Mouse (Mus musculus) CD4-positive, CD25-positive, alpha-beta regulatory T cell, adult 4 months (primary cell): ENCODE measurements around the gene Phxr2. TPM values are rescaled to one million over a fixed set of nuclear protein-coding genes. Genes with fewer than 3 reads are reported as not detected.
A peak's percentile ranks its signal among the peaks of the same experiment; 100 is the strongest.

Source experiments
- ATAC-seq: one replicate; pipeline ENCODE4 v1.8.0; 2017
- polyA plus RNA-seq, 2 experiments: library from polyadenylated mRNA; unstranded; fragments of 100-300 nt; shearing (Covaris generic); gene quantifications; one replicate each; pipeline ENCODE4 v1.2.1; 2017

Phxr2 gene
- polyA plus RNA-seq, 2 experiments from 2014 or later, result 0.47 TPM; not detected in 1

GRCm38 (mm10) chr10:99132595-99133272 is 6.6 kb upstream of the Phxr2 start:
- ATAC-seq, result no peak

DNA sequence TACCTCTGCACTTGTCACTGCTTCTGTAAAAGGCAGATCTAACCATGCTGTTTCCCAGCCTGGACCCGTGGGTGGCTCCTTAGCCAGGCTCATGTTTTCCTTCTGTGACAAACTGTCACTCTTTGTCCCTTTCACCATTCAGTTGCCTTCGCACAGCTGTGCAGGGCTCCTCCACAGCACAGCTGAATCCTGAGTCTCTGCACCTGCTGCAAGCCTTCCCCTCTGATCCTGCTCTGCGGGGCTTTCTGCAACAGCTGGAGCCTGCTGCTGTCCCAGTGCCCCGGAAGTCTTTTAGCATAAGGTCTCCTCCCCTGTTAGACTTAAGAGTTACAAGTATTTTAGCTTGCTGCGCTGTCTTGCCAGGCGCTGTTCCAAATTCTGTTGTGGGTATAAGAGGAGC is 6.1 kb upstream of the Phxr2 start:
- ATAC-seq, result peak; percentile 45

GRCm38 (mm10) chr10:99131298-99131697 is 5.2 kb upstream of the Phxr2 start:
- ATAC-seq, result no peak

DNA sequence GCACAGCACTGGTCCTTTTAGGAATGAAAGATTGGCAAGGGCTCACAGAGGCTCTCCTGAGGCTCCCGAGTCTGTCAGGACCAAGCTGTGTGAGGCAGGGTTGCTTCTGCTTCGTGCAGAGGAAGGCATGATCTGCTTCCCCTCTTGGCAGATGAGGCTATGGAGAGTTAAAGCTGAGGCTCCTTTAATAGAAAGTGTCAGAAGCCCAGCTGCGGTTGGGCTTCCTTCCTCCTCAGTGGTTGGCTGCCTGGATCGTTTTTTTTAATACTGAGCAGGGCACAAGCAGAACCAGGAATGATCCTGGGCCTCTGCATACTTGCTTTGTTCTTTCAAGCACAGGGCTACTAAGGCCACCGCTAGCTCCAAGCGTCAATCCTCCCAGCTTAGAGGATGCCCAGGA is 4.5 kb upstream of the Phxr2 start:
- no peak for ATAC-seq

- peak; percentile 61 for ATAC-seq
Measured at GRCm38 (mm10) chr10:99127691-99128261, 1.7 kb upstream of the Phxr2 start.

DNA sequence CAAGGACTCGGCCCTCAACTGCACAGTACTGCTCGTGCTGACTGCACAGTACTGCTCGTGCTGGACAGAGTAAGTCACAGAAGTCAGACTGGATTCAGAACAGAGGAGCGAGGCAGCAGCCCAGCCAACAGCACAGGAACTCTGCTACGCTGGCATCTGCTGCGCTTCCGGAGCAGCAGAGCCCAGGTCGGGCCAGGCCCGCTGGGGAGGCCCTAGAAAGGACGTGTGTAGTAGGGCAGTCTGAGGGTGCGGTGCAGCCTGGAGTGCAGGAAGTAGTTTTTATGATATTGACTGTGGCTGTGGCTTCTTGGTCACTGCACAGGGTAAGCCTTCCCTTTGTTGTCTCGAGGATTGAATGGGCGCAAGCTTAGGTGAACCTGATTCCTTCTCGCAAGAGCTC is 829 bp upstream of the Phxr2 start:
- ATAC-seq, result peak; percentile 83

DNA sequence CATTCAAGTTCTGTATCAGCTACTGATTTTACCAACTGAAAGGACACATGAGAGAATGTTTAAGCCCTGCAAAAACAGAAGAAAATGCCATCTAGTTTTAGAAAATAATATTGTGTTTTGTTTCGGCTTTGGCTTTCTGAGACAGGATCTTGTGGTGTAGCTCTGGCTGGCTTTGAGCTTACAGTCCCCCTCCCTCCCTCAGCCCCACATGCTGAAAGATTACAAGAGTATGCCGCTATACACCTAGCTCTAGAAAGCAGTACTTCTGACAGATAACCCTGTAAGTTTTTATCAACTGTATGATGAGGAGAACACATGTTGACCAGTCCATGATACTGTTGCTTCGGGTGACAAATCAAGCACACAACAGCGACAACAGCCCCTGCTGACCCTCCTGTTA is 6.7 kb downstream of the Phxr2 start:
- peak; percentile 31 for ATAC-seq

DNA sequence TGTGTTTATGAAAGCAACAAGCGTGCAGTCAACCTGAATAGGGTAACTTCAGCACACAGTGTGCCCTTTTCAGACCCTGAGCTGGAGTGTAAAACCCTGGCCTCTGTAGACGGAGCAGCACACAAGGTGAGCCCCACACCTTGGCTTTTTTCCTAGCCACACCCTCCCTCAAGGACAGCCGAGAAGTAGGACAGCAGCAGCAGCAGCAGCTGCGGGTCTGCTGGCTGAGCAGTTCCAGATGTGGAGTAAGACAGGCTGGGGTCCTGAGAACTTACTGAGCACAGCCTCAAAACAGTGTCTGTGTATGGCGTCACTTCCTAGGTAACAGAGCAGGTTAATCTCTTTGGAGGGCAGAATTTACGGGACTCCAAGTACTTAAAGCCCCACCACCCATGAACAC is 7.4 kb downstream of the Phxr2 start:
- no peak for ATAC-seq

GRCm38 (mm10) chr10:99117876-99118275 is 8.2 kb downstream of the Phxr2 start:
- ATAC-seq, result no peak

DNA sequence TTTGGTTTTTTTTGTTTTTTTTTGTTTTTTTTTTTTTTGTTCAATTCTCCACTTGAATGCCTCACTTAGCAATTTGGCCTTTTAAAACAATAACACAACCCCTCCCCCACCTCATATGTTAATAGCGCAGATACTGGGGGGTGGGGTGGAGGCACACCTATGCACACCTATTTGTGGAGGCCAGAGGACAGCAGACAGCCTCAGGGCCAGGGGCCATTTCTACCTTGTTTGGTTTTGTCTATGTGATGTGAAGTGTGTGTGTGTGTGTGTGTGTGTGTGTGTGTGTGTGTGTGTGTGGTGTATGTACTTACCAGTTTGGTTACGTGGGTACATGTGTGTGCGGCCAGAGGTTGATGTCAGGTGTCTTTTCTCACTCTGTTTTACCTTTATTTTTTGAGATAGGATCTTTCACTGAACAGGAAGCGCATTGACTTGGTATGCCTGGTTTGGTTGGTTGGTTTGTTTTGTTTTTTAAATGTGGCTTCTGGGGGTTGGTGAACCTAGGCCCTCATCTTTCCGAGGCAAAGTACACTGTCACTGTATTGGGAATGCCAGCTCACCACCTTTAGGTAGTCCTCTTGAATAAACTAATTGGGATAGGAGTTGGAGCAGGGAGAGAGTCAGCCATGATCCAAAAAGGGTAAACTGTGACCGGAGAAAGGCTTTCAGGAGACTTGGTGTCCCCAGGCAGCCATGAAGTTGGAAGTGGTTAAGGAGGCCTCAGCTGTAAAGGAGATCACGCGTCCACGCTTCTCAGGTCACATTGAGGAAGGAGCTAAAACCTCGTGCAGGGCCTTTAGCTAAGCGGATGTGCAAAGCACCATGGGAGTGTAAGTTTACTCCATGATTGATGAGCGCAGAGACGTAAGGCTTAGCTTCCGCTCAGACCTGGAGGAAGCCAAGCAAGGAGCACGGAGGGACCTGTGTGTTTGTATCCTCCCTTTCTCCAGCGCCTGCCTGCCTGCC is 9.2 kb downstream of the Phxr2 start:
- ATAC-seq, result peak; percentile 74

DNA sequence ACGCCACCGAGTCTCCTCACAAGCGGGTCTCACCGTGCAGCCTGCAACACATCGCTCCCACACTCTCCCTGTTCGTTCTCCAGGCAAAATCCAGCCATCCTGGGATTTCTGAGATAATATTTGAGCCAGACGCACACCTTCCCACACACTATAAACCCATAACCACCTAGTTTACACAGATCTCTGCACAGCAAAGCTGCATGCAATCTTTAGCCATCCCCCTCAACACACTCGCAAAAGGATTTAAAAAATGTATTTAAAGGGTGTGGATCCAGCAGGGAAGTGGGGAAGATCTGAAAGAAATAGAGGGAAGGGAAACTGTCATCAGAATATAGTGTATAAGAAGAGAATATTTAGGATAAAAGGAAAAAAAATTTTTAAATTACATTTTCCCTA is 9.9 kb downstream of the Phxr2 start:
- no peak for ATAC-seq

- peak; percentile 10 for ATAC-seq
Measured at GRCm38 (mm10) chr10:99115471-99116236, 10.5 kb downstream of the Phxr2 start.

GRCm38 (mm10) chr10:99114295-99114694 is 11.8 kb downstream of the Phxr2 start:
- ATAC-seq, result no peak

GRCm38 (mm10) chr10:99113533-99113932 is 12.6 kb downstream of the Phxr2 start:
- no peak for ATAC-seq

DNA sequence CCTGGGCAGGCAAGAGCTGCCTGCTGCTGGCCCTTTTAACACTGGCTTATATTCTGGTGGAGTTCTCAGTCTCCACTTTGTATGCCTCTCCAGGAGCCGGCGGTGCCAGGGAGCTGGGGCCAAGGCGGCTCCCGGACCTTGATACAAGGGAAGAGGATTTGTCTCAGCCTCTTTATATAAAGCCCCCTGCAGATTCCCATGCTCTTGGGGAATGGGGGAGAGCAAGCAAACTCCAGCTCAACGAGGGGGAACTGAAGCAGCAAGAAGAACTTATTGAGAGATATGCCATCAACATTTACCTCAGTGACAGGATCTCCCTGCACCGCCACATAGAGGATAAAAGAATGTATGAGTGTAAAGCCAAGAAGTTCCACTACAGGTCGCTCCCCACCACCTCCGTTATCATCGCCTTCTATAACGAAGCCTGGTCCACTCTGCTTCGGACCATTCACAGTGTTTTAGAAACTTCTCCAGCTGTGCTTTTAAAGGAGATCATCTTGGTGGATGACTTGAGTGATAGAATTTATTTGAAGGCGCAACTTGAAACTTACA is 17.6 kb downstream of the Phxr2 start:
- ATAC-seq, result no peak

DNA sequence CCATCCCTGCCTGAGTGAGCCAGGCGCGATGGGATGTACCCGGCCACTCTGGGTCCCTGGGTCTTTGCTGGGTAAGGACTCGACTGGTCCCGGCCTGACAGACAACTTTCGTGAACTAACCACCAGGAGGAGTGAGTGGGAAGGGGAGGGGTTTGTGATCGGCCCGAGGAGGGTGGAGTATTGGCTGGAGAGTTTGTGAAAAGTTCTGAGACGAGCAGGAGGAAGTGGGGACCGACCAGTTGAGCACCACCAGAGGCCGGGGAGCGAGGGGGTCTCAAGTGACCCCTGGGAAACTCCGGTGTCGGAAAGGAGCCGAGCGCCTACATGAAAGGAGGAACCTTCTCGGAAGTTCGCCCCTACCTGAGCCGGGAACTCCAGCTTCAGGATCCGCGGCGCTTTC is 18.2 kb downstream of the Phxr2 start, which contains the start of gene Galnt4:
TSS of gene Galnt4 (plus strand) at position 196 of the 400 bp plus-strand sequence.
- peak; percentile 79 for ATAC-seq

GRCm38 (mm10) chr10:99106703-99107631 is 19.2 kb downstream of the Phxr2 start, which contains the start of gene Poc1b:
Gene Poc1b, plus strand, starts transcription at chr10:99107036.
- peak; percentile 70 for ATAC-seq

GRCm38 (mm10) chr10:99106311-99106702 is 19.8 kb downstream of the Phxr2 start:
- ATAC-seq, result no peak

DNA sequence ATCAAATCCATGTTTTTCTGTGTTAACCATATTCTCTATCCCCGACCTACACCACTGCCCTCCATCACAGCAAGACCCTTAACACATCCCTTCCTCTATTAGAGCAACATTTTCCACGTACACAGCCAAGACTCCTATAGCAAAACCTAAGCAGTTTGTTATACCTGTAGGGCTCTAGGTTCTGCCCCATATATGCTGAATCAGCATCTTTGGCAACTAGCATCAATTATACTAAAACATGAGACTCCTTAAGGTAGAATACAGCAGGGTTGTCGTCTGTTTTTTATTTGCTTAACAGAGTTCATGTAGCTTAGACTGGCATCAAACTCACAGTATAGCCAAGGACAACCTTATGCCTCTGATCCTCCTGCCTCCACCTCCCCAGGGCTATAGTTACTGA is 20.6 kb downstream of the Phxr2 start:
- ATAC-seq, result no peak

DNA sequence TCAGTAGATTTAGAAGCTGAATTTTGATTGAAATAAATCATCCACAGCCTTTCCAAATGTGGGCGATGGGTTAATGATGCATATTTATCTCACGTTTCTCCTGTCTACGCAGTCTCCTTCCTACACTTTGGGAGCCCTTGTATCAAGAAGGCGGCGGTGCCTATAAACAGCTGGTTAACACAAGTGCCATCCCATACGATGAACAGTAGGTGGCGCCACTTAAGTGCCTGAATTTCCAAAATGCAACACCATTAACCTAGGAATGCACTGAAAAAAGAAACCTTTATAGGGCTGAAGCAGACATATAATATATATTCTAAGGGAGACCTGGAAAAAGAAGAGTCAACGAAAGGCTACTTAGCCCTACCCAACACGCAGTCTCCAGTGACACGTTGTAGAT is 28.8 kb downstream of the Phxr2 start:
- peak; percentile 95 for ATAC-seq

DNA sequence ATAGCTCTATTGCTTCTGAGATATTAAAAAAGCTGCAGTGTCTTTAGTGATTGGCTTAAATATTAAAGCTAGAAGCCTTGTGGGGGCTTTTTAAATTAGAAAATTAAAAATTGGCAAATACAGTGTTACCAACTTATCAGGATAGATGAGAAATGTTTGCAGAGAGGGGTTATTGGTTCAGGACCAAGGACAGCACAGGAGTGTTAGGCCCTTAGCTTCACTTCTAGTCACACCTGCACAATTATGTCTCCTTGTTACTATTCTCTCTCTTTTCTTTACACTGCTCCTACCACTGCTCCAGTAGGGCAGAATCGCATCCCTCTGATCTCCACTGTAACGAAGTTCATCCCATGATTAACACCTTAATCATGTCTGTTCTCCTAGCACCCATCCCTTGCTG is 31.0 kb downstream of the Phxr2 start:
- no peak for ATAC-seq
